ENCODE assay signal across 12 mouse cellular contexts in the genomic region with DNA sequence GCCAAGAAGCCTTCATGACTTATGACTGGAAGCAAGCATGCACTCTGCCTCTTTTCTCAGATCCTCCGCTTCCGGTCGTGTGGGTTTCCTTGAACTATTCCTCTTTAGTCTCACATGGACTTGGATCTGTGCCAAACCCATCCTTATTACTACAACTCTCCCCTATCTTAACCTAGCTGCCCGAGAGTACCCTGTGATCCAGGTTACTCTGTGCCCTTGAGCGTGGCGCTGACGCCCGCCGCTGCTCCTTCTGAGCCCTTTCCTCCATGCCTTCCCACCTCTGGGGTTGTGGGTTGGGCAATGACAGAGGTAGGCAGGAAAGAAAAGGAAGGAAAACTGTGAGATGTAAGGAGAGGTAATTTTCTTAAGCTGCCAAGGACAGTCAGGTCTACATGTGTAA. TPM values are rescaled to one million over a fixed set of nuclear protein-coding genes. Genes with fewer than 3 reads are reported as not detected.
DNase-seq lines count a peak whose midpoint lies in the region; ATAC-seq and TF ChIP-seq lines count a peak whose summit lies in the region.
"Had no signal": no experiment of that assay in that cellular context is flagged by ENCODE, and none has a peak within 500 bp of the region (broad histone marks: within the 10 kb centered on the region; RNA-seq: fewer than 3 reads in every experiment).

No protein-coding gene starts in this region.

- peaks cover 5% of the 10 kb centered on the region for H3K79me2 ChIP-seq in heart, adult 2 months (replicated peaks; ENCODE audit: control insufficient read depth, insufficient read depth, low read length)

- no peaks in the 10 kb centered on the region for H3K9me3 ChIP-seq in lung, postnatal 0 days (ENCODE audit: low read length)
- no peaks in the 10 kb centered on the region for H3K9me3 ChIP-seq in forebrain, embryonic 14.5 days (replicated peaks; ENCODE audit: control insufficient read depth, low read length)
- no peaks in the 10 kb centered on the region for H3K9me3 ChIP-seq in midbrain, embryonic 14.5 days (ENCODE audit: control insufficient read depth, low read length)

- no peak for TF ChIP-seq CTCF in heart, adult 2 months (IDR thresholded peaks at IDR 0.05)
- no peak for TF ChIP-seq CTCF in lung, postnatal 0 days (IDR thresholded peaks at IDR 0.05)
- TF ChIP-seq CTCF in lung, adult 2 months (IDR thresholded peaks at IDR 0.05; ENCODE audit: insufficient read depth, low read length) = no peak

- no peak for ATAC-seq in lung, postnatal 0 days
- no peak for ATAC-seq in forebrain, embryonic 14.5 days
- no peak for ATAC-seq in midbrain, embryonic 14.5 days (ENCODE audit: low FRiP score, low TSS enrichment)
- ATAC-seq in frontal cortex, adult (ENCODE audit: low TSS enrichment) = no peak

- H3K4me1 ChIP-seq in heart, adult 2 months (ENCODE audit: control insufficient read depth, insufficient read depth, low read length) = peaks cover 6% of the 10 kb centered on the region
- H3K4me1 ChIP-seq in lung, postnatal 0 days (ENCODE audit: insufficient read depth, low read depth, low read length) = peaks cover 6% of the 10 kb centered on the region; the same call in 1 of the 2 replicates
- H3K4me1 ChIP-seq in lung, adult 2 months (ENCODE audit: control insufficient read depth, insufficient read depth, low read length) = peaks cover 8% of the 10 kb centered on the region
- H3K4me1 ChIP-seq in forebrain, embryonic 14.5 days (ENCODE audit: control insufficient read depth, insufficient read depth, low read length) = peaks cover 21% of the 10 kb centered on the region
- peaks cover 39% of the 10 kb centered on the region for H3K4me1 ChIP-seq in midbrain, embryonic 14.5 days (ENCODE audit: control insufficient read depth, insufficient read depth, low read length)

- no peak overlapping the region for H3K4me3 ChIP-seq in heart, adult 2 months
- H3K4me3 ChIP-seq in lung, postnatal 0 days (ENCODE audit: low read depth, low read length) = no peak overlapping the region
- no peak overlapping the region for H3K4me3 ChIP-seq in lung, adult 2 months (replicated peaks; ENCODE audit: extremely low read depth, low read depth, low read length)
- no peak overlapping the region for H3K4me3 ChIP-seq in forebrain, embryonic 14.5 days (ENCODE audit: low read depth, low read length)
- 0 out of 2 replicates have a peak overlapping the region, but pooled peaks have one; percentile 8 for H3K4me3 ChIP-seq in midbrain, embryonic 14.5 days (replicated peaks; ENCODE audit: low read depth, low read length)

- 75% methylated on average over 9 of the region's 9 CpGs for WGBS in heart, adult 2 months
- 50% methylated on average over 9 of the region's 9 CpGs for whole genome bisulfite sequencing in lung, postnatal 0 days
- WGBS in lung, adult 2 months = 61% methylated on average over 9 of the region's 9 CpGs
- 65% methylated on average over 9 of the region's 9 CpGs for WGBS in forebrain, embryonic 14.5 days
- 72% methylated on average over 9 of the region's 9 CpGs for WGBS in midbrain, embryonic 14.5 days

- TF ChIP-seq POLR2A in heart, adult 2 months (IDR thresholded peaks at IDR 0.05; ENCODE audit: insufficient read depth, low read depth, low read length) = no peak
- TF ChIP-seq POLR2A in lung, adult 2 months (IDR thresholded peaks at IDR 0.05; ENCODE audit: borderline replicate concordance, extremely low read depth, low read depth, low read length) = no peak

- H3K27me3 ChIP-seq in heart, adult 2 months (ENCODE audit: control insufficient read depth, insufficient read depth, low read length) = no peaks in the 10 kb centered on the region
- no peaks in the 10 kb centered on the region for H3K27me3 ChIP-seq in lung, postnatal 0 days (replicated peaks; ENCODE audit: insufficient read depth, low read length)
- H3K27me3 ChIP-seq in forebrain, embryonic 14.5 days (replicated peaks; ENCODE audit: control insufficient read depth, insufficient read depth, low read length) = no peaks in the 10 kb centered on the region
- H3K27me3 ChIP-seq in midbrain, embryonic 14.5 days (ENCODE audit: control insufficient read depth, insufficient read depth, low read length) = no peaks in the 10 kb centered on the region

- H3K4me2 ChIP-seq in lung, postnatal 0 days (replicated peaks; ENCODE audit: low read depth, low read length) = no peak overlapping the region
- peak overlapping the region; percentile 26 for H3K4me2 ChIP-seq in forebrain, embryonic 14.5 days (ENCODE audit: low read length)
- peak overlapping the region; percentile 71 for H3K4me2 ChIP-seq in midbrain, embryonic 14.5 days (ENCODE audit: low read length)

- no peak overlapping the region for H3K27ac ChIP-seq in heart, adult 2 months
- no peak overlapping the region for H3K27ac ChIP-seq in lung, postnatal 0 days (ENCODE audit: low read length)
- H3K27ac ChIP-seq in forebrain, embryonic 14.5 days (ENCODE audit: low read depth, low read length) = no peak overlapping the region
- no peak overlapping the region for H3K27ac ChIP-seq in midbrain, embryonic 14.5 days (replicated peaks; ENCODE audit: low read depth, low read length)

- intact Hi-C loops in heart, adult 2 months (cut with DNase I) = loop anchor here (5.0 kb wide), 1 partner anchor 60 kb away; a partner anchor contains a TSS

- peak; percentile 88 for DNase-seq in heart, adult 11 months
- DNase-seq in heart, adult 2 months = no peak
- DNase-seq in lung, postnatal 0 days (ENCODE audit: low spot score) = peak; percentile 31
- no peak for DNase-seq in lung, adult 2 months
- DNase-seq in forebrain, embryonic 14.5 days (ENCODE audit: low spot score) = peak; percentile 33
- peak; percentile 57 for DNase-seq in midbrain, embryonic 14.5 days
- no peak for DNase-seq in spleen, postnatal 4 days (ENCODE audit: low spot score in 2 of 2)
- DNase-seq: adrenal gland, adult 8-10 months; lung, postnatal 14 days; right cerebral cortex, postnatal 14 days; thymus, postnatal 4 days had no signal

- H3K9ac ChIP-seq in heart, adult 2 months (ENCODE audit: low read depth, low read length) = no peak overlapping the region
- H3K9ac ChIP-seq in lung, postnatal 0 days (replicated peaks; ENCODE audit: low read depth) = no peak overlapping the region
- no peak overlapping the region for H3K9ac ChIP-seq in forebrain, embryonic 14.5 days (ENCODE audit: low read length)
- 0 out of 2 replicates have a peak overlapping the region, but pooled peaks have one; percentile 2 for H3K9ac ChIP-seq in midbrain, embryonic 14.5 days (replicated peaks; ENCODE audit: low read length)

- no peak for TF ChIP-seq EP300 in heart, adult 2 months (IDR thresholded peaks at IDR 0.05; ENCODE audit: insufficient read depth, low read depth, low read length)
- no peak for TF ChIP-seq EP300 in lung, postnatal 0 days (IDR thresholded peaks at IDR 0.05)

- no peaks in the 10 kb centered on the region for H3K36me3 ChIP-seq in heart, adult 2 months (ENCODE audit: control insufficient read depth, insufficient read depth, low read length)
- 0 out of 2 replicates have a peak, but pooled peaks cover 5% of the 10 kb centered on the region for H3K36me3 ChIP-seq in lung, postnatal 0 days (ENCODE audit: insufficient read depth, low read length)
- H3K36me3 ChIP-seq in forebrain, embryonic 14.5 days (ENCODE audit: control insufficient read depth, insufficient read depth, low read length) = peaks cover 27% of the 10 kb centered on the region
- H3K36me3 ChIP-seq in midbrain, embryonic 14.5 days (ENCODE audit: control insufficient read depth, insufficient read depth, low read length) = peaks cover 26% of the 10 kb centered on the region

RNA-seq across cellular contexts. Expression of a gene that starts 3.3 kb away (rescaled TPM):
- 1 to 10 TPM; 2.1 to 2.7 TPM for total RNA-seq in heart, adult 2 months (2021)
- polyA plus RNA-seq in heart, adult 2 months (2012; rRNA removed) = 1.7 and 3.0 TPM in 2 replicates
- polyA plus RNA-seq in lung, postnatal 0 days (2015; fragmentation: Nextera tagmentation; extraction: Ambion mirVana) = 4.7 and 4.9 TPM in 2 replicates
- polyA plus RNA-seq in lung, adult 2 months (2012; rRNA removed) = 2.8 and 3.0 TPM in 2 replicates
- 37.1 and 42.8 TPM in 2 replicates for polyA plus RNA-seq in forebrain, embryonic 14.5 days (2014; fragmentation: Nextera tagmentation; extraction: Ambion mirVana)
- polyA plus RNA-seq in midbrain, embryonic 14.5 days (2014; fragmentation: Nextera tagmentation; extraction: Ambion mirVana) = 51.9 and 53.5 TPM in 2 replicates

RNA-seq across cellular contexts. Expression of a gene that starts 23.1 kb away (rescaled TPM):
- 10 to 100 TPM; 13.0 to 13.1 TPM for total RNA-seq in heart, adult 2 months (2021)
- 31.2 and 32.3 TPM in 2 replicates for polyA plus RNA-seq in heart, adult 2 months (2012; rRNA removed)
- 13.0 and 13.2 TPM in 2 replicates for polyA plus RNA-seq in lung, postnatal 0 days (2015; fragmentation: Nextera tagmentation; extraction: Ambion mirVana)
- polyA plus RNA-seq in lung, adult 2 months (2012; rRNA removed) = 32.6 and 44.4 TPM in 2 replicates
- polyA plus RNA-seq in forebrain, embryonic 14.5 days (2014; fragmentation: Nextera tagmentation; extraction: Ambion mirVana) = 40.5 and 43.1 TPM in 2 replicates
- polyA plus RNA-seq in midbrain, embryonic 14.5 days (2014; fragmentation: Nextera tagmentation; extraction: Ambion mirVana) = 44.8 and 51.9 TPM in 2 replicates

RNA-seq across cellular contexts. Expression of a gene that starts 59.8 kb away (rescaled TPM):
- 10 to 100 TPM; 11.6 to 12.8 TPM for total RNA-seq in heart, adult 2 months (2021)
- polyA plus RNA-seq in heart, adult 2 months (2012; rRNA removed) = 6.6 and 8.2 TPM in 2 replicates
- polyA plus RNA-seq in lung, postnatal 0 days (2015; fragmentation: Nextera tagmentation; extraction: Ambion mirVana) = 13.9 and 16.6 TPM in 2 replicates
- 7.7 and 8.2 TPM in 2 replicates for polyA plus RNA-seq in lung, adult 2 months (2012; rRNA removed)
- polyA plus RNA-seq in forebrain, embryonic 14.5 days (2014; fragmentation: Nextera tagmentation; extraction: Ambion mirVana) = 22.1 and 23.6 TPM in 2 replicates
- polyA plus RNA-seq in midbrain, embryonic 14.5 days (2014; fragmentation: Nextera tagmentation; extraction: Ambion mirVana) = 30.1 and 35.8 TPM in 2 replicates

Comparison
In these comparisons a context has a peak if more than half of its experiments do, and no peak if none do; other contexts are left out.
1. DNase-seq: peak in heart, adult 11 months (single experiment), lung, postnatal 0 days (single experiment), forebrain, embryonic 14.5 days (single experiment) and midbrain, embryonic 14.5 days (single experiment); none in heart, adult 2 months (0 of 2), lung, adult 2 months (single experiment) and spleen, postnatal 4 days (0 of 2).